Mouse (Mus musculus) spleen, adult 2 months (tissue): Measurements from ENCODE around the gene Rmnd5b.
A peak's percentile ranks its signal among the peaks of the same experiment; 100 is the strongest.

Experiments
- CTCF ChIP-seq: fragments of 200-500 bp; IDR thresholded peaks from 2 replicates; pipeline ENCODE4 v1.5.1; 2011; ENCODE audit warnings: mild to moderate bottlenecking, inconsistent platforms; ENCODE audit not compliant: insufficient read depth, insufficient read length, insufficient replicate concordance; ENCODE audit errors: extremely low read depth
- POLR2A ChIP-seq: fragments of 200-500 bp; IDR thresholded peaks from 2 replicates; pipeline ENCODE4 v1.6.1; 2011; ENCODE audit warnings: low read depth, low read length, inconsistent platforms

- TF ChIP-seq CTCF, result peak; percentile 75; the same call in 1 of the 2 replicates
- TF ChIP-seq POLR2A, result no peak
Measured at GRCm38 (mm10) chr11:51582713-51583112, 53.0 kb downstream of the Rmnd5b start.
